Mouse (Mus musculus) bone marrow macrophage, adult 2 months (primary cell): ENCODE results near the gene Ctsz. TPM values are rescaled to one million over a fixed set of nuclear protein-coding genes. Genes with fewer than 3 reads are reported as not detected.

ENCODE experiments used
- H3K27ac ChIP-seq: 2 replicates; pipeline ENCODE4 v1.5.1; 2012; ENCODE audit warnings: low read depth, low read length; ENCODE audit not compliant: insufficient read depth
- H3K4me1 ChIP-seq: 2 replicates; pipeline ENCODE4 v1.6.1; 2012; ENCODE audit warnings: low read length; ENCODE audit not compliant: control insufficient read depth, insufficient read depth
- H3K4me3 ChIP-seq: 2 replicates; pipeline ENCODE4 v1.5.1; 2012; ENCODE audit warnings: mild to moderate bottlenecking, low read length, moderate library complexity; ENCODE audit not compliant: insufficient read depth
- CTCF ChIP-seq: IDR thresholded peaks from 2 replicates; pipeline ENCODE4 v1.5.1; 2012; ENCODE audit warnings: low read depth, mild to moderate bottlenecking, low read length, moderate library complexity
- POLR2A ChIP-seq: IDR thresholded peaks from 2 replicates; pipeline ENCODE4 v1.6.1; 2012; ENCODE audit warnings: mild to moderate bottlenecking, low read depth, low read length, borderline replicate concordance
- polyA plus RNA-seq: library from polyadenylated mRNA; stranded (reverse); fragments of >200 nt; gene quantifications from 2 replicates; pipeline ENCODE4 v1.2.4, GENCODE M21; 2012; ENCODE audit not compliant: missing spikeins, insufficient read depth, insufficient read length

The Ctsz gene
- polyA plus RNA-seq, 1 experiment: 896 TPM

GRCm38 (mm10) chr2:174463789-174464523 is 25.1 kb upstream of the Ctsz start, which contains the start of gene Atp5e:
TSS of gene Atp5e (minus strand) at chr2:174464105.
- TF ChIP-seq POLR2A (no peak), CTCF (no peak)
- peak within 1 kb of the TSS; percentile 84 for H3K4me3 ChIP-seq
- H3K27ac ChIP-seq: peak within 1 kb of the TSS; percentile 54
- peaks cover 3% of the 10 kb centered on the region for H3K4me1 ChIP-seq

- TF ChIP-seq POLR2A (no peak), CTCF (no peak)
- peaks cover 3% of the 10 kb centered on the region for H3K4me1 ChIP-seq
- H3K4me3 ChIP-seq: peak overlapping the region; percentile 84
- peak overlapping the region; percentile 54; the same call in 1 of the 2 replicates for H3K27ac ChIP-seq
These were observed 24.5 kb upstream of the Ctsz start for GRCm38 (mm10) chr2:174463370-174463769.

- Histone ChIP-seq H3K4me3 (no peak overlapping the region), H3K4me1 (peaks cover 3% of the 10 kb centered on the region), H3K27ac (no peak overlapping the region)
- no peak for TF ChIP-seq CTCF
- TF ChIP-seq POLR2A: no peak
These were observed 20.5 kb upstream of the Ctsz start for GRCm38 (mm10) chr2:174459365-174459764.

GRCm38 (mm10) chr2:174453681-174454080 is 14.8 kb upstream of the Ctsz start:
- Histone ChIP-seq H3K4me3 (no peak overlapping the region), H3K4me1 (peaks cover 5% of the 10 kb centered on the region; the same call in 1 of the 2 replicates), H3K27ac (no peak overlapping the region)
- TF ChIP-seq CTCF (peak; percentile 45; the same call in 1 of the 2 replicates), POLR2A (no peak)

- no peak for TF ChIP-seq CTCF
- TF ChIP-seq POLR2A: no peak
- H3K4me1 ChIP-seq: peaks cover 5% of the 10 kb centered on the region; the same call in 1 of the 2 replicates
- H3K27ac ChIP-seq: no peak within 1 kb of the TSS
- no peak within 1 kb of the TSS for H3K4me3 ChIP-seq
These were observed 11.5 kb upstream of the Ctsz start, which contains the start of gene Tubb1 for GRCm38 (mm10) chr2:174450353-174450752. TSS of gene Tubb1 (plus strand) at chr2:174450695.

GRCm38 (mm10) chr2:174448405-174448804 is 9.6 kb upstream of the Ctsz start:
- H3K27ac ChIP-seq: no peak overlapping the region
- H3K4me3 ChIP-seq: no peak overlapping the region
- TF ChIP-seq POLR2A (no peak), CTCF (no peak)
- H3K4me1 ChIP-seq: peaks cover 1% of the 10 kb centered on the region; the same call in 1 of the 2 replicates

GRCm38 (mm10) chr2:174446905-174447304 is 8.1 kb upstream of the Ctsz start:
- no peak overlapping the region for H3K4me3 ChIP-seq
- TF ChIP-seq POLR2A (no peak), CTCF (no peak)
- H3K27ac ChIP-seq: no peak overlapping the region
- peaks cover 6% of the 10 kb centered on the region for H3K4me1 ChIP-seq

DNA sequence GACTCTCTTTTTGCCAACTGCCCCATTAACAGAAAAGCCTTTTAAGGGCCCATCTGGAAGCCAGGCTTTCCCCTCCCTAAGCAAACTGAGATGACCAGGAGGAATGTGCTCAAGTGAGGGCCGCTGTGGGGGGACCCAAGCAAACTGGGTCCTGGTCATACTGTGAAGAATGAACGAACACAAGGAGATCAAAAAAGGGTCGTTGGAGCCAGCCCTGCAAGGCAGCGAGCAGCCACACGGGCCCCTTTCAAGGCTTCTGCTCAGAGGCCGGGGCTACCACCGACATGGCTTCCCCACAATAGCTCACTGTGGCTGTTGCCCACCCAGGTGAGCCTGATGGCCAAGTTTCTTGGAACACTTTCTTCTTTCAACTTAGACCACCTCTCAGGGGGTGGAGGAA is 7.7 kb upstream of the Ctsz start:
- Histone ChIP-seq H3K4me3 (no peak overlapping the region), H3K4me1 (peaks cover 10% of the 10 kb centered on the region)

DNA sequence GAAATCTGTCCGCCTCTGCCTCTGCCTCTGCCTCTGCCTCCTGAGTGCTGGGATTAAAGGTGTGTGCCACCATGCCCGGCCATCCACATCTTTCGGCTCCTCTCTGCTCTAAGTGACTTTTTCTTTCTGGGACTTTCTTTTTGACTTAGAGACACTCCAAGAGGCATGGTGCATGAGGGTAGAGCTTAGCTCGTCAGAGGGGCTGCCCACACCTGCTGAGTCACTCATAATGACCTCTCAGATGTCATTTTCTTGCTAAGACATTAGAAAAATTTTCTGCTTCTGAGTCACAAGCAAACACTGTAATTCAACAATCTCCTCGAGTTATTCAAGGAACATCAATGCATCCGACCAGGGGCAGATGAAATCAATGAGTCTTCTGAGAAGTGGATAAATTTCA is 6.2 kb upstream of the Ctsz start:
- no peak overlapping the region for H3K4me3 ChIP-seq
- no peak overlapping the region for H3K27ac ChIP-seq
- TF ChIP-seq POLR2A: no peak
- TF ChIP-seq CTCF: no peak
- H3K4me1 ChIP-seq: peaks cover 22% of the 10 kb centered on the region

More for the DNA sequence above, 7.7 kb upstream of the Ctsz start:
- no peak overlapping the region for H3K27ac ChIP-seq
- TF ChIP-seq POLR2A: no peak
- TF ChIP-seq CTCF: no peak

- Histone ChIP-seq H3K4me1 (peaks cover 27% of the 10 kb centered on the region), H3K4me3 (no peak overlapping the region), H3K27ac (no peak overlapping the region)
- TF ChIP-seq POLR2A (no peak), CTCF (no peak)
These were observed 5.5 kb upstream of the Ctsz start for GRCm38 (mm10) chr2:174444359-174444758.
